Mouse (Mus musculus) lung, postnatal 0 days (tissue): ENCODE data around the gene Hormad2.

Source experiments
- CTCF ChIP-seq: IDR thresholded peaks from 2 replicates; pipeline ENCODE4 v1.5.1; 2016; ENCODE audit warnings: antibody characterized with exemption, mild to moderate bottlenecking
- EP300 ChIP-seq: IDR thresholded peaks from 2 replicates; pipeline ENCODE4 v1.6.1; 2016; ENCODE audit warnings: antibody characterized with exemption, mild to moderate bottlenecking, control low read depth

- TF ChIP-seq CTCF, result no peak
- TF ChIP-seq EP300, result no peak
Measured at GRCm38 (mm10) chr11:4471251-4471650, 30.3 kb upstream of the Hormad2 start.
